Mouse (Mus musculus): ENCODE measurements around the gene Ces2f. TPM values are rescaled to one million over a fixed set of nuclear protein-coding genes. Genes with fewer than 3 reads are reported as not detected.
"Not testable (repeated sequence)": the region's sequence is repeated elsewhere in the genome, so short reads cannot be mapped to it uniquely, and the experiment has no call there.

Gene Ces2f
- polyA plus RNA-seq (2016; fragmentation: Nextera tagmentation; extraction: Ambion mirVana), result not detected in 2 replicates

GRCm38 (mm10) chr8:104947056-104947455 is at the start of gene Ces2f:
TSS of gene Ces2f (plus strand) at chr8:104947356.
- WGBS, result 86% methylated on average over 4 of the region's 4 CpGs
- H3K27ac ChIP-seq (replicated peaks), result no peak within 1 kb of the TSS
- no peaks in the 10 kb centered on the region for H3K9me3 ChIP-seq (replicated peaks)
- no peak for DNase-seq (ENCODE audit: low spot score)
- H3K36me3 ChIP-seq, result no peaks in the 10 kb centered on the region
- H3K4me1 ChIP-seq, result no peaks in the 10 kb centered on the region
- H3K27me3 ChIP-seq (ENCODE audit: low read depth, poor library complexity, severe bottlenecking), result no peaks in the 10 kb centered on the region
- H3K4me3 ChIP-seq, result no peak within 1 kb of the TSS

GRCm38 (mm10) chr8:104901746-104902145 is 45.4 kb upstream of the Ces2f start:
- no peak overlapping the region for H3K27ac ChIP-seq (replicated peaks)
- no peak overlapping the region for H3K4me3 ChIP-seq
- DNase-seq (ENCODE audit: low spot score), result no peak
- no peaks in the 10 kb centered on the region for H3K27me3 ChIP-seq (ENCODE audit: low read depth, poor library complexity, severe bottlenecking)
- no peaks in the 10 kb centered on the region for H3K36me3 ChIP-seq
- no peaks in the 10 kb centered on the region for H3K4me1 ChIP-seq
- no peaks in the 10 kb centered on the region for H3K9me3 ChIP-seq (replicated peaks)
- WGBS, result 93% methylated on average over 2 of the region's 2 CpGs

- H3K27me3 ChIP-seq (ENCODE audit: low read depth, poor library complexity, severe bottlenecking), result no peaks in the 10 kb centered on the region
These were observed 40.0 kb upstream of the Ces2f start for GRCm38 (mm10) chr8:104907111-104907510.

GRCm38 (mm10) chr8:104909021-104909420 is 38.1 kb upstream of the Ces2f start:
- not testable (repeated sequence) for H3K27ac ChIP-seq (replicated peaks); H3K9me3 ChIP-seq (replicated peaks); H3K4me3 ChIP-seq; H3K36me3 ChIP-seq; H3K27me3 ChIP-seq (ENCODE audit: low read depth, poor library complexity, severe bottlenecking); DNase-seq (ENCODE audit: low spot score); H3K4me1 ChIP-seq
- WGBS, result 79% methylated on average over 1 of the region's 1 CpGs

More at GRCm38 (mm10) chr8:104907111-104907510, 40.0 kb upstream of the Ces2f start:
- Histone ChIP-seq H3K4me3 (no peak overlapping the region), H3K36me3 (no peaks in the 10 kb centered on the region), H3K9me3 (replicated peaks) (0 out of 2 replicates have a peak, but pooled peaks cover 3% of the 10 kb centered on the region), H3K4me1 (no peaks in the 10 kb centered on the region), H3K27ac (replicated peaks) (no peak overlapping the region)
- WGBS, result 69% methylated on average over 1 of the region's 1 CpGs
- DNase-seq (ENCODE audit: low spot score), result no peak

GRCm38 (mm10) chr8:104909651-104910050 is 37.5 kb upstream of the Ces2f start:
- not testable (repeated sequence) for H3K27me3 ChIP-seq (ENCODE audit: low read depth, poor library complexity, severe bottlenecking); H3K36me3 ChIP-seq; H3K4me1 ChIP-seq; H3K9me3 ChIP-seq (replicated peaks); DNase-seq (ENCODE audit: low spot score); H3K27ac ChIP-seq (replicated peaks); H3K4me3 ChIP-seq
- 95% methylated on average over 10 of the region's 10 CpGs for WGBS

- H3K27me3 ChIP-seq (ENCODE audit: low read depth, poor library complexity, severe bottlenecking), result no peaks in the 10 kb centered on the region
- no peaks in the 10 kb centered on the region for H3K36me3 ChIP-seq
- DNase-seq (ENCODE audit: low spot score), result no peak
- WGBS, result 83% methylated on average over 5 of the region's 5 CpGs
- H3K4me3 ChIP-seq, result no peak within 1 kb of the TSS
- H3K4me1 ChIP-seq, result no peaks in the 10 kb centered on the region
- H3K9me3 ChIP-seq (replicated peaks), result no peaks in the 10 kb centered on the region
- H3K27ac ChIP-seq (replicated peaks), result no peak within 1 kb of the TSS
These were observed 21.1 kb upstream of the Ces2f start, which contains the start of gene Ces2e for GRCm38 (mm10) chr8:104925972-104926596. TSS of gene Ces2e (plus strand) at chr8:104926260.

GRCm38 (mm10) chr8:104927301-104927700 is 19.9 kb upstream of the Ces2f start:
- WGBS, result 88% methylated on average over 3 of the region's 3 CpGs
- H3K4me3 ChIP-seq, result no peak overlapping the region
- no peak overlapping the region for H3K27ac ChIP-seq (replicated peaks)

GRCm38 (mm10) chr8:104944665-104945064 is 2.5 kb upstream of the Ces2f start:
- Histone ChIP-seq H3K36me3 (no peaks in the 10 kb centered on the region), H3K27ac (replicated peaks) (no peak overlapping the region), H3K4me3 (no peak overlapping the region), H3K4me1 (no peaks in the 10 kb centered on the region), H3K27me3 (ENCODE audit: low read depth, poor library complexity, severe bottlenecking) (no peaks in the 10 kb centered on the region), H3K9me3 (replicated peaks) (no peaks in the 10 kb centered on the region)
- 78% methylated on average over 2 of the region's 2 CpGs for WGBS
- no peak for DNase-seq (ENCODE audit: low spot score)

More at GRCm38 (mm10) chr8:104927301-104927700, 19.9 kb upstream of the Ces2f start:
- DNase-seq (ENCODE audit: low spot score), result no peak
- H3K9me3 ChIP-seq (replicated peaks), result no peaks in the 10 kb centered on the region
- no peaks in the 10 kb centered on the region for H3K36me3 ChIP-seq
- H3K27me3 ChIP-seq (ENCODE audit: low read depth, poor library complexity, severe bottlenecking), result no peaks in the 10 kb centered on the region
- no peaks in the 10 kb centered on the region for H3K4me1 ChIP-seq

GRCm38 (mm10) chr8:104949031-104949430 is 1.9 kb downstream of the Ces2f start:
- H3K36me3 ChIP-seq, result no peaks in the 10 kb centered on the region
- H3K9me3 ChIP-seq (replicated peaks), result no peaks in the 10 kb centered on the region
- no peaks in the 10 kb centered on the region for H3K27me3 ChIP-seq (ENCODE audit: low read depth, poor library complexity, severe bottlenecking)
- no peak overlapping the region for H3K4me3 ChIP-seq
- DNase-seq (ENCODE audit: low spot score), result no peak
- H3K4me1 ChIP-seq, result no peaks in the 10 kb centered on the region
- no peak overlapping the region for H3K27ac ChIP-seq (replicated peaks)
- WGBS, result 84% methylated on average over 5 of the region's 5 CpGs

GRCm38 (mm10) chr8:104961537-104961961 is 14.4 kb downstream of the Ces2f start, which contains the start of gene Ces2g:
TSS of gene Ces2g (plus strand) at chr8:104961718.
- Histone ChIP-seq H3K36me3 (no peaks in the 10 kb centered on the region), H3K9me3 (replicated peaks) (no peaks in the 10 kb centered on the region), H3K27ac (replicated peaks) (no peak within 1 kb of the TSS), H3K27me3 (ENCODE audit: low read depth, poor library complexity, severe bottlenecking) (no peaks in the 10 kb centered on the region), H3K4me3 (no peak within 1 kb of the TSS), H3K4me1 (no peaks in the 10 kb centered on the region)
- WGBS, result 77% methylated on average over 5 of the region's 5 CpGs
- DNase-seq (ENCODE audit: low spot score), result no peak

GRCm38 (mm10) chr8:104962229-104962901 is 15.2 kb downstream of the Ces2f start:
- Histone ChIP-seq H3K27me3 (ENCODE audit: low read depth, poor library complexity, severe bottlenecking) (no peaks in the 10 kb centered on the region), H3K36me3 (no peaks in the 10 kb centered on the region), H3K4me3 (no peak overlapping the region), H3K4me1 (no peaks in the 10 kb centered on the region), H3K9me3 (replicated peaks) (no peaks in the 10 kb centered on the region), H3K27ac (replicated peaks) (no peak overlapping the region)
- WGBS, result 81% methylated on average over 8 of the region's 8 CpGs
- DNase-seq (ENCODE audit: low spot score), result no peak

- WGBS, result 90% methylated on average over 4 of the region's 4 CpGs
These were observed 16.3 kb downstream of the Ces2f start for GRCm38 (mm10) chr8:104963375-104963894.

GRCm38 (mm10) chr8:104984126-104984525 is 37.0 kb downstream of the Ces2f start:
- Histone ChIP-seq H3K36me3 (no peaks in the 10 kb centered on the region), H3K4me1 (no peaks in the 10 kb centered on the region), H3K27me3 (ENCODE audit: low read depth, poor library complexity, severe bottlenecking) (no peaks in the 10 kb centered on the region), H3K4me3 (no peak overlapping the region), H3K9me3 (replicated peaks) (peaks cover 15% of the 10 kb centered on the region; the same call in 1 of the 2 replicates), H3K27ac (replicated peaks) (no peak overlapping the region)
- DNase-seq (ENCODE audit: low spot score), result no peak
- 90% methylated on average over 5 of the region's 5 CpGs for WGBS

More at GRCm38 (mm10) chr8:104963375-104963894, 16.3 kb downstream of the Ces2f start:
- Histone ChIP-seq H3K4me1 (no peaks in the 10 kb centered on the region), H3K9me3 (replicated peaks) (no peaks in the 10 kb centered on the region), H3K4me3 (no peak overlapping the region), H3K27me3 (ENCODE audit: low read depth, poor library complexity, severe bottlenecking) (no peaks in the 10 kb centered on the region), H3K36me3 (no peaks in the 10 kb centered on the region), H3K27ac (replicated peaks) (no peak overlapping the region)
- DNase-seq (ENCODE audit: low spot score), result no peak

Data from midbrain, embryonic 10.5 days (tissue).